Mouse (Mus musculus): Measurements from ENCODE around the gene P3h4. TPM values are rescaled to one million over a fixed set of nuclear protein-coding genes. Genes with fewer than 3 reads are reported as not detected.

The P3h4 gene
- polyA plus RNA-seq, 1 experiment from 2014 or later = 68.8 TPM

- WGBS = 40% methylated on average over 8 of the region's 8 CpGs
- Histone ChIP-seq H3K9ac (ENCODE audit: low read length) (peak overlapping the region; percentile 37; the same call in 1 of the 2 replicates), H3K4me1 (replicated peaks; ENCODE audit: control insufficient read depth, insufficient read depth, low read length) (peaks cover 90% of the 10 kb centered on the region), H3K4me3 (ENCODE audit: low read length) (no peak overlapping the region), H3K27me3 (ENCODE audit: control insufficient read depth, insufficient read depth, low read depth, low read length) (no peaks in the 10 kb centered on the region), H3K9me3 (ENCODE audit: control insufficient read depth, low read length) (no peaks in the 10 kb centered on the region), H3K27ac (ENCODE audit: low read length) (peak overlapping the region; percentile 92), H3K4me2 (ENCODE audit: low read depth, low read length) (peak overlapping the region; percentile 25), H3K36me3 (ENCODE audit: control insufficient read depth, insufficient read depth, low read length) (peaks cover 9% of the 10 kb centered on the region)
- ATAC-seq (ENCODE audit: low read depth) = peak; percentile 44
Observed at GRCm38 (mm10) chr11:100389931-100390445, 24.6 kb downstream of the P3h4 start.

DNA sequence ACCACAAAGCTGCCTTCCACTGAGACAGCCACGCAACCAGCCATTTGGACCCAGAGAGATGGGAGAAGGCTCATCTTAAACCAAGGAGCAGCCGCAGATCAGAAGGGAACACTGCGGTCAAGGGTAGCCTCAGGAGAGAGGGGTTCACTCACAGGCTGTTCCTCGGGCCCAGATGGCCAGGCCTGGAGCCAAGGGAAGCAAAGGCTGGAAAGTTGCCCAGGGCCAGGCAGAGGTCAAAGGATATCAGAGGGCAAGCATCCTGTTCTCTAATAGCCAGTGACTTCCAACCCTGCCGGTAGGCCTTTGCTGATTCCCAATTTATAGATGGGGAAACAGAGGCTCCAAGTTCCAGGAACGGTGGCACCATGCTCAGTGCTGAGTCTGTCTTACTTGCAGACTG, 26.0 kb downstream of the P3h4 start:
- no peak overlapping the region for H3K4me3 ChIP-seq (ENCODE audit: low read length)
- H3K9ac ChIP-seq (ENCODE audit: low read length) = peak overlapping the region; percentile 48
- 50% methylated on average over 6 of the region's 6 CpGs for WGBS
- H3K36me3 ChIP-seq (ENCODE audit: control insufficient read depth, insufficient read depth, low read length) = peaks cover 19% of the 10 kb centered on the region
- H3K27me3 ChIP-seq (ENCODE audit: control insufficient read depth, insufficient read depth, low read depth, low read length) = no peaks in the 10 kb centered on the region
- H3K4me1 ChIP-seq (replicated peaks; ENCODE audit: control insufficient read depth, insufficient read depth, low read length) = peaks cover 76% of the 10 kb centered on the region
- no peaks in the 10 kb centered on the region for H3K9me3 ChIP-seq (ENCODE audit: control insufficient read depth, low read length)
- peak overlapping the region; percentile 92 for H3K27ac ChIP-seq (ENCODE audit: low read length)
- peak overlapping the region; percentile 40 for H3K4me2 ChIP-seq (ENCODE audit: low read depth, low read length)
- no peak for ATAC-seq (ENCODE audit: low read depth)

- WGBS = 18% methylated on average over 14 of the region's 14 CpGs
- H3K4me3 ChIP-seq (ENCODE audit: low read length) = peak overlapping the region; percentile 5; the same call in 1 of the 2 replicates
- peaks cover 26% of the 10 kb centered on the region for H3K36me3 ChIP-seq (ENCODE audit: control insufficient read depth, insufficient read depth, low read length)
- peak overlapping the region; percentile 92 for H3K27ac ChIP-seq (ENCODE audit: low read length)
- peak overlapping the region; percentile 40 for H3K4me2 ChIP-seq (ENCODE audit: low read depth, low read length)
- peak; percentile 62 for ATAC-seq (ENCODE audit: low read depth)
- H3K9ac ChIP-seq (ENCODE audit: low read length) = peak overlapping the region; percentile 48
- H3K4me1 ChIP-seq (replicated peaks; ENCODE audit: control insufficient read depth, insufficient read depth, low read length) = peaks cover 67% of the 10 kb centered on the region
- H3K27me3 ChIP-seq (ENCODE audit: control insufficient read depth, insufficient read depth, low read depth, low read length) = no peaks in the 10 kb centered on the region
- no peaks in the 10 kb centered on the region for H3K9me3 ChIP-seq (ENCODE audit: control insufficient read depth, low read length)
Observed at GRCm38 (mm10) chr11:100387589-100388375, 26.9 kb downstream of the P3h4 start.

GRCm38 (mm10) chr11:100387111-100387510, 27.5 kb downstream of the P3h4 start:
- Histone ChIP-seq H3K4me2 (ENCODE audit: low read depth, low read length) (peak overlapping the region; percentile 40), H3K4me1 (replicated peaks; ENCODE audit: control insufficient read depth, insufficient read depth, low read length) (peaks cover 61% of the 10 kb centered on the region), H3K9me3 (ENCODE audit: control insufficient read depth, low read length) (no peaks in the 10 kb centered on the region), H3K4me3 (ENCODE audit: low read length) (no peak overlapping the region), H3K27ac (ENCODE audit: low read length) (peak overlapping the region; percentile 92), H3K36me3 (ENCODE audit: control insufficient read depth, insufficient read depth, low read length) (peaks cover 31% of the 10 kb centered on the region), H3K9ac (ENCODE audit: low read length) (0 out of 2 replicates have a peak overlapping the region, but pooled peaks have one; percentile 11), H3K27me3 (ENCODE audit: control insufficient read depth, insufficient read depth, low read depth, low read length) (no peaks in the 10 kb centered on the region)
- no peak for ATAC-seq (ENCODE audit: low read depth)
- WGBS = 79% methylated on average over 6 of the region's 6 CpGs

DNA sequence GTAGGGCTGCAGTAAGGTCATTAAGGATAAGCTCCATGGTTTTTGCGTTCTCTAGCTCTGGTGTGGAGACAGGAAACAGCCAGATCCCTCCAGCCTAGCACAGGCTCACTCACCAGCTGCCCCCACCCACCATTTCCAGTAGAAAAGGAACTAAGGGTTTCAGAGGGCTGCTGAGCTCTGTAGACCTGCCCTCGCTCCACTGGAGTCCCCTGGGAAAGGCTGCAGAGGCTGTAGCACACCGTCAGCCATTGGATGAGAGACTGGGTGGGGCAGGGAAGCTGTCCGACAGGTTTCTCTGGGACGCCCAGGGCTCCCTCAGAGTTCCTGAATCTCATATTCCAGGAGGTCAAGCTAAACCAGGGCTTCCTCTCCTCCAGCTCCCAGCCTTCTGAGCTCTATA, 28.1 kb downstream of the P3h4 start:
- 47% methylated on average over 5 of the region's 5 CpGs for WGBS
- Histone ChIP-seq H3K4me1 (replicated peaks; ENCODE audit: control insufficient read depth, insufficient read depth, low read length) (peaks cover 56% of the 10 kb centered on the region), H3K4me3 (ENCODE audit: low read length) (no peak overlapping the region), H3K9me3 (ENCODE audit: control insufficient read depth, low read length) (no peaks in the 10 kb centered on the region), H3K9ac (ENCODE audit: low read length) (no peak overlapping the region; the same call in 1 of the 2 replicates), H3K27me3 (ENCODE audit: control insufficient read depth, insufficient read depth, low read depth, low read length) (no peaks in the 10 kb centered on the region), H3K4me2 (ENCODE audit: low read depth, low read length) (peak overlapping the region; percentile 40), H3K36me3 (ENCODE audit: control insufficient read depth, insufficient read depth, low read length) (peaks cover 36% of the 10 kb centered on the region), H3K27ac (ENCODE audit: low read length) (peak overlapping the region; percentile 92)
- peak; percentile 66 for ATAC-seq (ENCODE audit: low read depth)

GRCm38 (mm10) chr11:100385016-100385415, 29.6 kb downstream of the P3h4 start:
- Histone ChIP-seq H3K4me1 (replicated peaks; ENCODE audit: control insufficient read depth, insufficient read depth, low read length) (peaks cover 40% of the 10 kb centered on the region), H3K9ac (ENCODE audit: low read length) (0 out of 2 replicates have a peak overlapping the region, but pooled peaks have one; percentile 32), H3K27ac (ENCODE audit: low read length) (no peak overlapping the region), H3K4me2 (ENCODE audit: low read depth, low read length) (no peak overlapping the region), H3K9me3 (ENCODE audit: control insufficient read depth, low read length) (no peaks in the 10 kb centered on the region), H3K4me3 (ENCODE audit: low read length) (no peak overlapping the region), H3K27me3 (ENCODE audit: control insufficient read depth, insufficient read depth, low read depth, low read length) (no peaks in the 10 kb centered on the region), H3K36me3 (ENCODE audit: control insufficient read depth, insufficient read depth, low read length) (peaks cover 48% of the 10 kb centered on the region)
- 94% methylated on average over 3 of the region's 3 CpGs for WGBS
- no peak for ATAC-seq (ENCODE audit: low read depth)

- Histone ChIP-seq H3K4me1 (replicated peaks; ENCODE audit: control insufficient read depth, insufficient read depth, low read length) (peaks cover 17% of the 10 kb centered on the region), H3K27me3 (ENCODE audit: control insufficient read depth, insufficient read depth, low read depth, low read length) (no peaks in the 10 kb centered on the region), H3K9ac (ENCODE audit: low read length) (no peak overlapping the region), H3K4me2 (ENCODE audit: low read depth, low read length) (no peak overlapping the region), H3K4me3 (ENCODE audit: low read length) (no peak overlapping the region), H3K36me3 (ENCODE audit: control insufficient read depth, insufficient read depth, low read length) (peaks cover 65% of the 10 kb centered on the region), H3K9me3 (ENCODE audit: control insufficient read depth, low read length) (no peaks in the 10 kb centered on the region), H3K27ac (ENCODE audit: low read length) (no peak overlapping the region)
- no peak for ATAC-seq (ENCODE audit: low read depth)
- WGBS = 79% methylated on average over 6 of the region's 6 CpGs
Observed at GRCm38 (mm10) chr11:100382682-100383081, 32.0 kb downstream of the P3h4 start.

- Histone ChIP-seq H3K9ac (ENCODE audit: low read length) (no peak overlapping the region), H3K27ac (ENCODE audit: low read length) (no peak overlapping the region), H3K4me1 (replicated peaks; ENCODE audit: control insufficient read depth, insufficient read depth, low read length) (no peaks in the 10 kb centered on the region; the same call in 1 of the 2 replicates), H3K27me3 (ENCODE audit: control insufficient read depth, insufficient read depth, low read depth, low read length) (no peaks in the 10 kb centered on the region), H3K36me3 (ENCODE audit: control insufficient read depth, insufficient read depth, low read length) (peaks cover 72% of the 10 kb centered on the region), H3K9me3 (ENCODE audit: control insufficient read depth, low read length) (no peaks in the 10 kb centered on the region), H3K4me3 (ENCODE audit: low read length) (no peak overlapping the region), H3K4me2 (ENCODE audit: low read depth, low read length) (no peak overlapping the region)
- no peak for ATAC-seq (ENCODE audit: low read depth)
- WGBS = 90% methylated on average over 4 of the region's 4 CpGs
Observed at GRCm38 (mm10) chr11:100379311-100379710, 35.3 kb downstream of the P3h4 start.

DNA sequence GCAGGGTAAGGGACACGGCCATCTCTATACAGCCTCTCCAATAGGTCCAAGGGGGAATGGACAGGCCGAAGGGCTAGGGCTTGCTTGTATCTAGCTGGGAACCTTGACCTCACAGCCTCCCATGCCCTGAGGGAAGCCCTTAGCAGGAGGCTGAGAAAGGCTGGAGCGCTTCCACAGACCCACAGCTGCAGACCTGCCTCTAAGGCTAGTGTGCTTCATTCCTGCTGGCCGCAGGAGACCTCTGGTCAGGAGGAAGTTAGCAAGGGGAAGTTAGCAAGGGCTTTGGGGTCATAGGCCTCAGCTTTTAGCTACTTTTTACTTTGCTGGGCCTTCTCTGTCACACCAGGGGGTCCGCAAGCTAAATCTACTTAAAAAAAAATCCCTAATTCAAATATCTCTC, 36.2 kb downstream of the P3h4 start:
- H3K27me3 ChIP-seq (ENCODE audit: control insufficient read depth, insufficient read depth, low read depth, low read length) = no peaks in the 10 kb centered on the region
- no peak overlapping the region for H3K4me2 ChIP-seq (ENCODE audit: low read depth, low read length)
- no peak overlapping the region for H3K27ac ChIP-seq (ENCODE audit: low read length)
- peaks cover 67% of the 10 kb centered on the region for H3K36me3 ChIP-seq (ENCODE audit: control insufficient read depth, insufficient read depth, low read length)
- H3K4me3 ChIP-seq (ENCODE audit: low read length) = no peak overlapping the region
- H3K9me3 ChIP-seq (ENCODE audit: control insufficient read depth, low read length) = no peaks in the 10 kb centered on the region
- H3K4me1 ChIP-seq (replicated peaks; ENCODE audit: control insufficient read depth, insufficient read depth, low read length) = no peaks in the 10 kb centered on the region; the same call in 1 of the 2 replicates
- no peak overlapping the region for H3K9ac ChIP-seq (ENCODE audit: low read length)
- no peak for ATAC-seq (ENCODE audit: low read depth)
- 93% methylated on average over 5 of the region's 5 CpGs for WGBS
